Mouse (Mus musculus): ENCODE results near the gene Zc3h12a. TPM values are rescaled to one million over a fixed set of nuclear protein-coding genes. Genes with fewer than 3 reads are reported as not detected.

The Zc3h12a gene
- polyA plus RNA-seq, 1 experiment: 28.7 TPM

DNA sequence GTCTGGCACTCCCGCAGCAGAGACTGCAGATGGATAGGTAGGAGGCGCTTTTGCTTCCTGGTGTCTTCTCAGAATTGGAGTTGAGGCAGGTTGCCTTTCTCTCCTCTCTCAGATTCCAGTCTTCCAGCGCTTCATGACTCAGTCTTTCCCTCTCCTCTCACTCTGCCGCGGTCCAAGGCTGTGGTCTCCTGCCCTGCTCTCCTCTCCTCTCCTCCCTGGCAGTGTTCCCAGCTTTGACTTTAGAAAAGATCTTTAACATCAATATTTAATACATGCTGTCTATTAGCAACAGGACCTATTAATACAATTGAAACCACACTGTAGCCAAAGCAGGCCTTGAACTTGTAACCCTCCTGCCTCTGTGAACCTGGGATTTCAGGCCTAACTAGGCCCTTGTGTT, 31.6 kb downstream of the Zc3h12a start:
- no peak overlapping the region for H3K4me3 ChIP-seq (ENCODE audit: control insufficient read depth, insufficient read depth, low read length)
- TF ChIP-seq CTCF (IDR thresholded peaks at IDR 0.05; ENCODE audit: borderline replicate concordance, control insufficient read depth, extremely low read depth, insufficient read depth, low read length, poor library complexity) (no peak), POLR2A (IDR thresholded peaks at IDR 0.05; ENCODE audit: control insufficient read depth, extremely low read depth, insufficient read depth, low read length, poor library complexity) (no peak)
- peaks cover 4% of the 10 kb centered on the region; the same call in 1 of the 2 replicates for H3K36me3 ChIP-seq (ENCODE audit: control insufficient read depth, insufficient read depth, low read length)
- no peak overlapping the region for H3K27ac ChIP-seq (ENCODE audit: control insufficient read depth, insufficient read depth, low read length)
- DNase-seq: no peak
- no peaks in the 10 kb centered on the region for H3K27me3 ChIP-seq (ENCODE audit: control insufficient read depth, insufficient read depth, low read length)
- WGBS: 95% methylated on average over 5 of the region's 5 CpGs
- no peaks in the 10 kb centered on the region for H3K4me1 ChIP-seq (replicated peaks; ENCODE audit: control insufficient read depth, insufficient read depth, low read length)

DNA sequence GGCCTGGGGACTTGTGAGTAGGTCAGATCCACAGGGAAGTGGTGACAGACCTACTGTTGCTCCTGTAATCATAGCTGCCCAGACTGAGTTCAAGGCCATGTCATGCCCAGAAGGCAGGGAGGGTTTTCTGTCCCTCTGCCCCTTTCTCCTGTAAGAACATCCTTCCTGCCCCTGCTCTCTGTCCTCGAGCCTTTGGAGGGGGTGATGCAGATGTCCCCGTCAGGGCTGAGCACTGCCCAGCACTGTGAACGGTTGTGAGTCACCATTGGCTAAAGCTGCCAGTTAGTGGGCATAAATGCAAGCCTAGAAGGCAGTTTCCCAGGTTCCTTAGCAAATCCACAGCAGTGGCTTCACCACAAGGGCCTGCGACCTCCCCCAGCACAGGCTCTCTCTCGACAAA, 34.6 kb downstream of the Zc3h12a start:
- TF ChIP-seq CTCF (IDR thresholded peaks at IDR 0.05; ENCODE audit: borderline replicate concordance, control insufficient read depth, extremely low read depth, insufficient read depth, low read length, poor library complexity) (no peak), POLR2A (IDR thresholded peaks at IDR 0.05; ENCODE audit: control insufficient read depth, extremely low read depth, insufficient read depth, low read length, poor library complexity) (no peak)
- DNase-seq: no peak
- Histone ChIP-seq H3K4me1 (replicated peaks; ENCODE audit: control insufficient read depth, insufficient read depth, low read length) (no peaks in the 10 kb centered on the region), H3K4me3 (ENCODE audit: control insufficient read depth, insufficient read depth, low read length) (no peak overlapping the region), H3K27me3 (ENCODE audit: control insufficient read depth, insufficient read depth, low read length) (no peaks in the 10 kb centered on the region), H3K27ac (ENCODE audit: control insufficient read depth, insufficient read depth, low read length) (no peak overlapping the region), H3K36me3 (ENCODE audit: control insufficient read depth, insufficient read depth, low read length) (peaks cover 13% of the 10 kb centered on the region)
- 97% methylated on average over 5 of the region's 5 CpGs for WGBS

DNA sequence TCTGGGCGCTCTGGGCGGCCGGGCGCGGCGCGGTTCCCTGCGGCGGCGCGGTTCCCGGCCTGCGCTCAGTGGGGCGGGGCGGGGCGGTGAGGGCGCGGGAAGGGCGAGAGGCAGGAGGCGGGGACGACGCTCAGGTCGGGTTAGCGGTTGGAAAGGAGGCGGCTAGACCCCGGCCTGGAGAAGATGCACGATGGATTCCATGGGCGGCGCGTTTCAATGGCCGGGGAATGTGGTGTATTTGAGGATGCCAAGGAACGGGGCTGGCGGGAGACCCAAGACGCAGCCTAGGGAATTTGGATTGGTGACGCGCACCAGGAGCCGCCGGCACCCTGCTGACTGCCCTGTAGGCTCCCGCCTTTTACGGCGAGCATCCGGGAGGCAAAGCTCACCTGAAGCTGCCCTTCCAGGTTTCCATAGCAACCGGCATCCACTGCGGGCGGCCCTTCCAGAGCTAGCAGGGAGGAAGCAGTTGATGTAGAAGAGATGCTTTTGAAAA, 42.2 kb downstream of the Zc3h12a start:
- Histone ChIP-seq H3K4me1 (replicated peaks; ENCODE audit: control insufficient read depth, insufficient read depth, low read length) (peaks cover 7% of the 10 kb centered on the region), H3K36me3 (ENCODE audit: control insufficient read depth, insufficient read depth, low read length) (peaks cover 6% of the 10 kb centered on the region), H3K27ac (ENCODE audit: control insufficient read depth, insufficient read depth, low read length) (0 out of 2 replicates have a peak overlapping the region, but pooled peaks have one; percentile 22), H3K4me3 (ENCODE audit: control insufficient read depth, insufficient read depth, low read length) (peak overlapping the region; percentile 82), H3K27me3 (ENCODE audit: control insufficient read depth, insufficient read depth, low read length) (no peaks in the 10 kb centered on the region)
- DNase-seq: no peak
- no peak for TF ChIP-seq POLR2A (IDR thresholded peaks at IDR 0.05; ENCODE audit: control insufficient read depth, extremely low read depth, insufficient read depth, low read length, poor library complexity)
- under 1% methylated on average over 44 of the region's 45 CpGs for WGBS

DNA sequence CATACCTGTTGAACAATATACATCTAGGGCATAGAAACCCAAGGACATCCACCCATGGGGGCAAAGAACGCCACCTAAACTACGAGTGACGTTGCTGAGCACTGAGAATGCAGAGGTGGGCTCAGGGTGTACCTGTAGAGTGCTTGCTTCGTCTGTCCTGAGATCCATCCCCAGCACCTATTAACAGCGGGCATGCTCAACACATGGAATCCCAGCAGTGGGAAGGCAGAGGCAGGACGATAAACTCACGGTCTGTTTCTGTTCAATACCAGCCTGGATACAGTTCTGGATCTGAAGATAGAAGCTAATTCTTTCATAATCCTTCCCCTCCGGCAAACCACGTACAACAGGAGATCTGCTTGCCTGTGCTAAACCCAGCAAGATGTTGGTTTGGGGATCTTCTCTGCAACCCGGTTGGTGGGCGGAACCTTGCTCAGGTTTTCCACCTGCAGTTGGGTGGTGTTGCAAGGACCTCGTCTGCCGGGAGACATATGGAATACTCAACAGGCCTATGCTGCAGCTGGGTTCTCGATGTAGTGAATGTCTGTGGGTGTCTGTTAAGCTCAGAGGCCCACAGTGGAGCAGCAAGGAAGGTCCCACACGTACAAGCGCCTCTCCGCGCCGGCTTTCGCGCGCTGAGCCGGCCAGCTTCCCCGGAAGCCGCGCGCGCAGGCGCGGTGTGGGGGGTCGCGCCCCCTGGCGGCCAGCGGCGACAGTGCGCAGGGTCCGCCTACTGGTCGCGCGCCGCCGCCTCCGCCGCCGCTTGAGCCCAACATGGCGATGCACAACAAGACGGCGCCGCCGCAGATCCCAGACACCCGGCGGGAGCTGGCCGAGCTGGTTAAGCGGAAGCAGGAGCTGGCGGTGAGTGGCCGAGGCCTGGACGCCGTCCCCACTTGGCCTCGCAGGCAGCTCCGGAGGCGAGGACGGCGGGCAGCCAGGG, 43.0 kb downstream of the Zc3h12a start, which contains the start of gene Meaf6:
Meaf6 (plus strand) TSS at position 732 of the 943 bp plus-strand sequence.
- peak; percentile 95 for DNase-seq
- TF ChIP-seq CTCF (IDR thresholded peaks at IDR 0.05; ENCODE audit: borderline replicate concordance, control insufficient read depth, extremely low read depth, insufficient read depth, low read length, poor library complexity) (peak; percentile 100), POLR2A (IDR thresholded peaks at IDR 0.05; ENCODE audit: control insufficient read depth, extremely low read depth, insufficient read depth, low read length, poor library complexity) (peak; percentile 62)
- 2% methylated on average over 63 of the region's 63 CpGs for WGBS
- H3K27me3 ChIP-seq (ENCODE audit: control insufficient read depth, insufficient read depth, low read length): no peaks in the 10 kb centered on the region
- H3K27ac ChIP-seq (ENCODE audit: control insufficient read depth, insufficient read depth, low read length): 0 out of 2 replicates have a peak within 1 kb of the TSS, but pooled peaks have one; percentile 22
- H3K36me3 ChIP-seq (ENCODE audit: control insufficient read depth, insufficient read depth, low read length): no peaks in the 10 kb centered on the region; the same call in 1 of the 2 replicates
- peaks cover 7% of the 10 kb centered on the region for H3K4me1 ChIP-seq (replicated peaks; ENCODE audit: control insufficient read depth, insufficient read depth, low read length)
- peak within 1 kb of the TSS; percentile 82 for H3K4me3 ChIP-seq (ENCODE audit: control insufficient read depth, insufficient read depth, low read length)

DNA sequence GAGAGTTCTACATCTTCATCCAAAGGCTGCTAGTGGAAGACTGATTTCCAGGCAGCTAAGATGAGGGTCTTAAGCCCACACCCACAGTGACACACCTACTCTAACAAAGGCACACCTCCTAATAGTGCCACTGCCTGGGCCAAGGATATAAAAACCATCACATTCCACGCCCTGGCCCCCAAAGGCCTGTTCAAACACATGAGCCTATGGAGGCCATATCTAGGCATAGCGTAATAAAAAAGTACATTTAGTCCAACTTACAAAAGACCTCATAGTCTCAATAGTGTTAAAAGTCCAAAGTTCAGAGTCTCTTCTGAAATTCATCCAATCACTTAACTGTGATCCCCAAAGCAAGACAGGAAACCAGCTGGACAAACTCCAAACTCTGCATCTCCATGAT, 48.9 kb downstream of the Zc3h12a start:
- no peaks in the 10 kb centered on the region for H3K4me1 ChIP-seq (replicated peaks; ENCODE audit: control insufficient read depth, insufficient read depth, low read length)

DNA sequence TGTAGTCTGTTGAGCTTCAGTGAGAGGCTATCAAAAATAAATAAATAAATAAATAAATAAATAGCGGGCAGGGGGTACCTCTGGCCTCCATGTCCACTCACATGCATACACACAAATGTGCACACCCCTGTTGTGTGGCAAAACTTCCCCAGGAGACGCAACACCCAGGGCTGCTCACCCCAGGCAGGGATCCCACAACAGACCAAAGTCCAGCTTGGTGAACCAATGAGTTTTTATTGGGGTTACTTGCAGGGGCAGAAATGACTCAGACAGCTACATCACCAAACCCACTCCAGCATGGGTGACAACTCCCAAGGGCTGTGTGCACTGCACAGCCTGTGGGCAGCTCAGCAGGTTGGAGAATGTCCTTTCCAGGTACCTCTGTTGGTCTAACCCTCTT, 49.9 kb downstream of the Zc3h12a start:
- Histone ChIP-seq H3K4me3 (ENCODE audit: control insufficient read depth, insufficient read depth, low read length) (no peak overlapping the region), H3K27ac (ENCODE audit: control insufficient read depth, insufficient read depth, low read length) (no peak overlapping the region), H3K27me3 (ENCODE audit: control insufficient read depth, insufficient read depth, low read length) (no peaks in the 10 kb centered on the region), H3K36me3 (ENCODE audit: control insufficient read depth, insufficient read depth, low read length) (peaks cover 29% of the 10 kb centered on the region), H3K4me1 (replicated peaks; ENCODE audit: control insufficient read depth, insufficient read depth, low read length) (no peaks in the 10 kb centered on the region)
- TF ChIP-seq CTCF (IDR thresholded peaks at IDR 0.05; ENCODE audit: borderline replicate concordance, control insufficient read depth, extremely low read depth, insufficient read depth, low read length, poor library complexity) (no peak), POLR2A (IDR thresholded peaks at IDR 0.05; ENCODE audit: control insufficient read depth, extremely low read depth, insufficient read depth, low read length, poor library complexity) (no peak)
- WGBS: 95% methylated on average over 2 of the region's 2 CpGs
- DNase-seq: no peak

More for the DNA sequence above, 48.9 kb downstream of the Zc3h12a start:
- WGBS: 94% methylated on average over 2 of the region's 2 CpGs
- H3K4me3 ChIP-seq (ENCODE audit: control insufficient read depth, insufficient read depth, low read length): no peak overlapping the region
- peaks cover 19% of the 10 kb centered on the region for H3K36me3 ChIP-seq (ENCODE audit: control insufficient read depth, insufficient read depth, low read length)
- no peak for TF ChIP-seq CTCF (IDR thresholded peaks at IDR 0.05; ENCODE audit: borderline replicate concordance, control insufficient read depth, extremely low read depth, insufficient read depth, low read length, poor library complexity)
- TF ChIP-seq POLR2A (IDR thresholded peaks at IDR 0.05; ENCODE audit: control insufficient read depth, extremely low read depth, insufficient read depth, low read length, poor library complexity): no peak
- H3K27me3 ChIP-seq (ENCODE audit: control insufficient read depth, insufficient read depth, low read length): no peaks in the 10 kb centered on the region
- H3K27ac ChIP-seq (ENCODE audit: control insufficient read depth, insufficient read depth, low read length): no peak overlapping the region
- no peak for DNase-seq

Other genes starting within 250 kb of the Zc3h12a start
- 0.06 and 0.07 TPM in 2 replicates for gene Epha10, start 246.9 kb downstream of the Zc3h12a start, polyA plus RNA-seq (2012; rRNA removed)
- gene 9930104L06Rik, start 190.8 kb downstream of the Zc3h12a start, polyA plus RNA-seq (2012; rRNA removed): 18.3 and 21.6 TPM in 2 replicates
- 79.4 and 102 TPM in 2 replicates for gene Cdca8, start 188.5 kb downstream of the Zc3h12a start, polyA plus RNA-seq (2012; rRNA removed)
- 2.2 and 2.3 TPM in 2 replicates for gene Rspo1, start 141.4 kb downstream of the Zc3h12a start, polyA plus RNA-seq (2012; rRNA removed)
- 17.9 and 18.3 TPM in 2 replicates for gene Gnl2, start 111.3 kb downstream of the Zc3h12a start, polyA plus RNA-seq (2012; rRNA removed)
- 0.22 and 0.57 TPM in 2 replicates for gene Dnali1, start 62.1 kb downstream of the Zc3h12a start, polyA plus RNA-seq (2012; rRNA removed)
- gene Snip1, start 61.2 kb downstream of the Zc3h12a start, polyA plus RNA-seq (2012; rRNA removed): 20.5 and 22.5 TPM in 2 replicates
- 26.4 and 30.7 TPM in 2 replicates for gene Meaf6, start 42.7 kb downstream of the Zc3h12a start, polyA plus RNA-seq (2012; rRNA removed)